Mouse (Mus musculus): ENCODE measurements around the gene Iqsec1. TPM values are rescaled to one million over a fixed set of nuclear protein-coding genes. Genes with fewer than 3 reads are reported as not detected.

The Iqsec1 gene
- polyA plus RNA-seq, 1 experiment: 46.1 TPM

- WGBS: 57% methylated on average over 2 of the region's 2 CpGs
- H3K4me1 ChIP-seq (ENCODE audit: control insufficient read depth, insufficient read depth, insufficient read length, low read length): peaks cover 3% of the 10 kb centered on the region; the same call in 1 of the 2 replicates
- TF ChIP-seq POLR2A (IDR thresholded peaks at IDR 0.05; ENCODE audit: low read depth, low read length) (no peak), CTCF (IDR thresholded peaks at IDR 0.05; ENCODE audit: extremely low read depth, insufficient read length, insufficient replicate concordance, low read depth, low read length) (no peak)
- H3K27ac ChIP-seq (ENCODE audit: insufficient read depth, low read depth, low read length): no peak overlapping the region
- H3K27me3 ChIP-seq (ENCODE audit: control insufficient read depth, insufficient read depth, low read length): no peaks in the 10 kb centered on the region
- H3K4me3 ChIP-seq (ENCODE audit: low read depth, low read length): no peak overlapping the region
- H3K36me3 ChIP-seq (ENCODE audit: control insufficient read depth, insufficient read depth, low read length): no peaks in the 10 kb centered on the region
Measured at GRCm38 (mm10) chr6:90915585-90915984, 72.9 kb downstream of the Iqsec1 start.

GRCm38 (mm10) chr6:90913771-90914170 lies 74.7 kb downstream of the Iqsec1 start:
- H3K27ac ChIP-seq (ENCODE audit: insufficient read depth, low read depth, low read length): no peak overlapping the region
- no peaks in the 10 kb centered on the region for H3K4me1 ChIP-seq (ENCODE audit: control insufficient read depth, insufficient read depth, insufficient read length, low read length)
- no peak overlapping the region for H3K4me3 ChIP-seq (ENCODE audit: low read depth, low read length)
- no peaks in the 10 kb centered on the region for H3K27me3 ChIP-seq (ENCODE audit: control insufficient read depth, insufficient read depth, low read length)
- no peaks in the 10 kb centered on the region for H3K36me3 ChIP-seq (ENCODE audit: control insufficient read depth, insufficient read depth, low read length)
- WGBS: 90% methylated on average over 5 of the region's 5 CpGs
- no peak for TF ChIP-seq POLR2A (IDR thresholded peaks at IDR 0.05; ENCODE audit: low read depth, low read length)
- TF ChIP-seq CTCF (IDR thresholded peaks at IDR 0.05; ENCODE audit: extremely low read depth, insufficient read length, insufficient replicate concordance, low read depth, low read length): no peak

GRCm38 (mm10) chr6:90912768-90913167 lies 75.7 kb downstream of the Iqsec1 start:
- TF ChIP-seq CTCF (IDR thresholded peaks at IDR 0.05; ENCODE audit: extremely low read depth, insufficient read length, insufficient replicate concordance, low read depth, low read length) (no peak), POLR2A (IDR thresholded peaks at IDR 0.05; ENCODE audit: low read depth, low read length) (no peak)
- Histone ChIP-seq H3K27me3 (ENCODE audit: control insufficient read depth, insufficient read depth, low read length) (no peaks in the 10 kb centered on the region), H3K36me3 (ENCODE audit: control insufficient read depth, insufficient read depth, low read length) (no peaks in the 10 kb centered on the region), H3K4me1 (ENCODE audit: control insufficient read depth, insufficient read depth, insufficient read length, low read length) (no peaks in the 10 kb centered on the region), H3K27ac (ENCODE audit: insufficient read depth, low read depth, low read length) (no peak overlapping the region), H3K4me3 (ENCODE audit: low read depth, low read length) (no peak overlapping the region)
- 80% methylated on average over 6 of the region's 6 CpGs for WGBS

- no peak for TF ChIP-seq POLR2A (IDR thresholded peaks at IDR 0.05; ENCODE audit: low read depth, low read length)
- Histone ChIP-seq H3K4me3 (ENCODE audit: low read depth, low read length) (no peak overlapping the region), H3K27ac (ENCODE audit: insufficient read depth, low read depth, low read length) (no peak overlapping the region), H3K36me3 (ENCODE audit: control insufficient read depth, insufficient read depth, low read length) (no peaks in the 10 kb centered on the region), H3K4me1 (ENCODE audit: control insufficient read depth, insufficient read depth, insufficient read length, low read length) (no peaks in the 10 kb centered on the region), H3K27me3 (ENCODE audit: control insufficient read depth, insufficient read depth, low read length) (no peaks in the 10 kb centered on the region; the same call in 1 of the 2 replicates)
- 63% methylated on average over 2 of the region's 2 CpGs for WGBS
Measured at GRCm38 (mm10) chr6:90904143-90904542, 84.3 kb downstream of the Iqsec1 start.

GRCm38 (mm10) chr6:90900302-90900701 lies 88.2 kb downstream of the Iqsec1 start:
- no peaks in the 10 kb centered on the region; the same call in 1 of the 2 replicates for H3K27me3 ChIP-seq (ENCODE audit: control insufficient read depth, insufficient read depth, low read length)
- no peaks in the 10 kb centered on the region for H3K4me1 ChIP-seq (ENCODE audit: control insufficient read depth, insufficient read depth, insufficient read length, low read length)
- no peak overlapping the region for H3K27ac ChIP-seq (ENCODE audit: insufficient read depth, low read depth, low read length)
- 75% methylated on average over 6 of the region's 6 CpGs for WGBS
- no peaks in the 10 kb centered on the region for H3K36me3 ChIP-seq (ENCODE audit: control insufficient read depth, insufficient read depth, low read length)
- H3K4me3 ChIP-seq (ENCODE audit: low read depth, low read length): no peak overlapping the region
- no peak for TF ChIP-seq POLR2A (IDR thresholded peaks at IDR 0.05; ENCODE audit: low read depth, low read length)
- TF ChIP-seq CTCF (IDR thresholded peaks at IDR 0.05; ENCODE audit: extremely low read depth, insufficient read length, insufficient replicate concordance, low read depth, low read length): no peak

GRCm38 (mm10) chr6:90899266-90899665 lies 89.2 kb downstream of the Iqsec1 start:
- Histone ChIP-seq H3K4me1 (ENCODE audit: control insufficient read depth, insufficient read depth, insufficient read length, low read length) (no peaks in the 10 kb centered on the region), H3K4me3 (ENCODE audit: low read depth, low read length) (no peak overlapping the region), H3K27ac (ENCODE audit: insufficient read depth, low read depth, low read length) (no peak overlapping the region), H3K36me3 (ENCODE audit: control insufficient read depth, insufficient read depth, low read length) (no peaks in the 10 kb centered on the region), H3K27me3 (ENCODE audit: control insufficient read depth, insufficient read depth, low read length) (no peaks in the 10 kb centered on the region; the same call in 1 of the 2 replicates)
- TF ChIP-seq CTCF (IDR thresholded peaks at IDR 0.05; ENCODE audit: extremely low read depth, insufficient read length, insufficient replicate concordance, low read depth, low read length): no peak
- no peak for TF ChIP-seq POLR2A (IDR thresholded peaks at IDR 0.05; ENCODE audit: low read depth, low read length)
- WGBS: 65% methylated on average over 1 of the region's 1 CpGs

GRCm38 (mm10) chr6:90898107-90898506 lies 90.4 kb downstream of the Iqsec1 start:
- no peaks in the 10 kb centered on the region for H3K36me3 ChIP-seq (ENCODE audit: control insufficient read depth, insufficient read depth, low read length)
- TF ChIP-seq POLR2A (IDR thresholded peaks at IDR 0.05; ENCODE audit: low read depth, low read length) (no peak), CTCF (IDR thresholded peaks at IDR 0.05; ENCODE audit: extremely low read depth, insufficient read length, insufficient replicate concordance, low read depth, low read length) (no peak)
- 0% methylated on average over 1 of the region's 1 CpGs for WGBS
- no peaks in the 10 kb centered on the region for H3K4me1 ChIP-seq (ENCODE audit: control insufficient read depth, insufficient read depth, insufficient read length, low read length)
- H3K27me3 ChIP-seq (ENCODE audit: control insufficient read depth, insufficient read depth, low read length): no peaks in the 10 kb centered on the region
- no peak overlapping the region for H3K27ac ChIP-seq (ENCODE audit: insufficient read depth, low read depth, low read length)
- H3K4me3 ChIP-seq (ENCODE audit: low read depth, low read length): no peak overlapping the region

- no peak for TF ChIP-seq POLR2A (IDR thresholded peaks at IDR 0.05; ENCODE audit: low read depth, low read length)
- no peak for TF ChIP-seq CTCF (IDR thresholded peaks at IDR 0.05; ENCODE audit: extremely low read depth, insufficient read length, insufficient replicate concordance, low read depth, low read length)
- 81% methylated on average over 1 of the region's 1 CpGs for WGBS
Measured at GRCm38 (mm10) chr6:90892401-90892800, 96.1 kb downstream of the Iqsec1 start.

More at GRCm38 (mm10) chr6:90892401-90892800, 96.1 kb downstream of the Iqsec1 start:
- no peaks in the 10 kb centered on the region for H3K27me3 ChIP-seq (ENCODE audit: control insufficient read depth, insufficient read depth, low read length)
- no peak overlapping the region for H3K27ac ChIP-seq (ENCODE audit: insufficient read depth, low read depth, low read length)
- no peaks in the 10 kb centered on the region for H3K36me3 ChIP-seq (ENCODE audit: control insufficient read depth, insufficient read depth, low read length)
- no peak overlapping the region for H3K4me3 ChIP-seq (ENCODE audit: low read depth, low read length)
- no peaks in the 10 kb centered on the region for H3K4me1 ChIP-seq (ENCODE audit: control insufficient read depth, insufficient read depth, insufficient read length, low read length)
